Mouse (Mus musculus) G1E (cell line): ENCODE measurements around the gene Tekt2.

ENCODE experiments used
- CTCF ChIP-seq: IDR thresholded peaks from 2 replicates; pipeline ENCODE4 v1.5.1; 2012; ENCODE audit warnings: low read depth, low read length, inconsistent platforms, mixed read lengths
- GATA1 ChIP-seq: IDR thresholded peaks from 2 replicates; pipeline ENCODE4 v1.6.1; 2012; ENCODE audit warnings: borderline replicate concordance, low read length, inconsistent platforms, mixed read lengths
- TAL1 ChIP-seq: conservative IDR thresholded peaks from 2 replicates; pipeline ENCODE4 v1.6.1; 2012; ENCODE audit warnings: low read depth, low read length, inconsistent platforms, mixed read lengths

- no peak for TF ChIP-seq CTCF
- TF ChIP-seq TAL1: no peak
- TF ChIP-seq GATA1: no peak
These were observed 29.6 kb downstream of the Tekt2 start for GRCm38 (mm10) chr4:126295937-126296336.
